Mouse (Mus musculus): Measurements from ENCODE around the gene Trp53i13. TPM values are rescaled to one million over a fixed set of nuclear protein-coding genes. Genes with fewer than 3 reads are reported as not detected.
"Not testable (repeated sequence)": the region's sequence is repeated elsewhere in the genome, so short reads cannot be mapped to it uniquely, and the experiment has no call there.

Trp53i13 gene
- polyA plus RNA-seq (2014; fragmentation: Nextera tagmentation; extraction: Ambion mirVana), result 11.7 and 12.0 TPM in 2 replicates

GRCm38 (mm10) chr11:77515637-77516552 is at the start of gene Trp53i13:
Gene Trp53i13, minus strand, starts transcription at chr11:77515980.
- 7% methylated on average over 39 of the region's 39 CpGs for WGBS
- Histone ChIP-seq H3K9ac (replicated peaks; ENCODE audit: low read length) (peak within 1 kb of the TSS; percentile 46), H3K4me3 (replicated peaks; ENCODE audit: low read depth, low read length) (peak within 1 kb of the TSS; percentile 58), H3K4me2 (ENCODE audit: low read length) (peak within 1 kb of the TSS; percentile 98), H3K27ac (replicated peaks; ENCODE audit: low read depth, low read length) (0 out of 2 replicates have a peak within 1 kb of the TSS, but pooled peaks have one; percentile 41), H3K4me1 (ENCODE audit: control insufficient read depth, insufficient read depth, low read length) (peaks cover 30% of the 10 kb centered on the region), H3K36me3 (ENCODE audit: control insufficient read depth, insufficient read depth, low read length) (no peaks in the 10 kb centered on the region), H3K9me3 (ENCODE audit: control insufficient read depth, low read length) (no peaks in the 10 kb centered on the region), H3K27me3 (ENCODE audit: control insufficient read depth, insufficient read depth, low read length) (peaks cover 36% of the 10 kb centered on the region)
- peak; percentile 15 for DNase-seq
- ATAC-seq (ENCODE audit: low FRiP score, low TSS enrichment), result no peak

GRCm38 (mm10) chr11:77545261-77545660 is 29.5 kb upstream of the Trp53i13 start:
- no peak overlapping the region for H3K4me3 ChIP-seq (replicated peaks; ENCODE audit: low read depth, low read length)
- no peak overlapping the region for H3K9ac ChIP-seq (replicated peaks; ENCODE audit: low read length)
- H3K9me3 ChIP-seq (ENCODE audit: control insufficient read depth, low read length), result no peaks in the 10 kb centered on the region
- no peak overlapping the region for H3K27ac ChIP-seq (replicated peaks; ENCODE audit: low read depth, low read length)
- H3K4me1 ChIP-seq (ENCODE audit: control insufficient read depth, insufficient read depth, low read length), result no peaks in the 10 kb centered on the region
- H3K36me3 ChIP-seq (ENCODE audit: control insufficient read depth, insufficient read depth, low read length), result peaks cover 86% of the 10 kb centered on the region
- H3K27me3 ChIP-seq (ENCODE audit: control insufficient read depth, insufficient read depth, low read length), result no peaks in the 10 kb centered on the region
- ATAC-seq (ENCODE audit: low FRiP score, low TSS enrichment) (no peak), DNase-seq (no peak)
- no peak overlapping the region for H3K4me2 ChIP-seq (ENCODE audit: low read length)
- WGBS, result 96% methylated on average over 7 of the region's 7 CpGs

GRCm38 (mm10) chr11:77532202-77532846 is 16.5 kb upstream of the Trp53i13 start:
- ATAC-seq (ENCODE audit: low FRiP score, low TSS enrichment) (no peak), DNase-seq (no peak)
- Histone ChIP-seq H3K27me3 (ENCODE audit: control insufficient read depth, insufficient read depth, low read length) (no peaks in the 10 kb centered on the region), H3K4me3 (replicated peaks; ENCODE audit: low read depth, low read length) (no peak overlapping the region), H3K4me1 (ENCODE audit: control insufficient read depth, insufficient read depth, low read length) (no peaks in the 10 kb centered on the region), H3K36me3 (ENCODE audit: control insufficient read depth, insufficient read depth, low read length) (peaks cover 22% of the 10 kb centered on the region), H3K27ac (replicated peaks; ENCODE audit: low read depth, low read length) (no peak overlapping the region), H3K9ac (replicated peaks; ENCODE audit: low read length) (no peak overlapping the region), H3K4me2 (ENCODE audit: low read length) (no peak overlapping the region), H3K9me3 (ENCODE audit: control insufficient read depth, low read length) (no peaks in the 10 kb centered on the region)
- 94% methylated on average over 4 of the region's 4 CpGs for WGBS

- no peak for ATAC-seq (ENCODE audit: low FRiP score, low TSS enrichment)
- 93% methylated on average over 2 of the region's 2 CpGs for WGBS
Measured at GRCm38 (mm10) chr11:77530862-77531261, 15.1 kb upstream of the Trp53i13 start.

GRCm38 (mm10) chr11:77529644-77530043 is 13.9 kb upstream of the Trp53i13 start:
- no peak overlapping the region for H3K4me3 ChIP-seq (replicated peaks; ENCODE audit: low read depth, low read length)
- H3K9ac ChIP-seq (replicated peaks; ENCODE audit: low read length), result no peak overlapping the region
- H3K27me3 ChIP-seq (ENCODE audit: control insufficient read depth, insufficient read depth, low read length), result no peaks in the 10 kb centered on the region
- H3K27ac ChIP-seq (replicated peaks; ENCODE audit: low read depth, low read length), result no peak overlapping the region
- 0 out of 2 replicates have a peak, but pooled peaks cover 5% of the 10 kb centered on the region for H3K36me3 ChIP-seq (ENCODE audit: control insufficient read depth, insufficient read depth, low read length)
- H3K4me2 ChIP-seq (ENCODE audit: low read length), result no peak overlapping the region
- 92% methylated on average over 3 of the region's 3 CpGs for WGBS
- H3K4me1 ChIP-seq (ENCODE audit: control insufficient read depth, insufficient read depth, low read length), result no peaks in the 10 kb centered on the region
- DNase-seq (no peak), ATAC-seq (ENCODE audit: low FRiP score, low TSS enrichment) (no peak)
- H3K9me3 ChIP-seq (ENCODE audit: control insufficient read depth, low read length), result no peaks in the 10 kb centered on the region

More at GRCm38 (mm10) chr11:77530862-77531261, 15.1 kb upstream of the Trp53i13 start:
- H3K4me3 ChIP-seq (replicated peaks; ENCODE audit: low read depth, low read length), result no peak overlapping the region
- H3K36me3 ChIP-seq (ENCODE audit: control insufficient read depth, insufficient read depth, low read length), result peaks cover 12% of the 10 kb centered on the region; the same call in 1 of the 2 replicates
- H3K9me3 ChIP-seq (ENCODE audit: control insufficient read depth, low read length), result no peaks in the 10 kb centered on the region
- H3K4me1 ChIP-seq (ENCODE audit: control insufficient read depth, insufficient read depth, low read length), result no peaks in the 10 kb centered on the region
- no peak overlapping the region for H3K9ac ChIP-seq (replicated peaks; ENCODE audit: low read length)
- DNase-seq, result no peak
- no peak overlapping the region for H3K27ac ChIP-seq (replicated peaks; ENCODE audit: low read depth, low read length)
- H3K27me3 ChIP-seq (ENCODE audit: control insufficient read depth, insufficient read depth, low read length), result no peaks in the 10 kb centered on the region
- H3K4me2 ChIP-seq (ENCODE audit: low read length), result no peak overlapping the region

GRCm38 (mm10) chr11:77528420-77528819 is 12.6 kb upstream of the Trp53i13 start:
- H3K27ac ChIP-seq (replicated peaks; ENCODE audit: low read depth, low read length); ATAC-seq (ENCODE audit: low FRiP score, low TSS enrichment); H3K27me3 ChIP-seq (ENCODE audit: control insufficient read depth, insufficient read depth, low read length); H3K36me3 ChIP-seq (ENCODE audit: control insufficient read depth, insufficient read depth, low read length); DNase-seq; H3K9me3 ChIP-seq (ENCODE audit: control insufficient read depth, low read length); H3K4me1 ChIP-seq (ENCODE audit: control insufficient read depth, insufficient read depth, low read length); H3K9ac ChIP-seq (replicated peaks; ENCODE audit: low read length); H3K4me2 ChIP-seq (ENCODE audit: low read length); H3K4me3 ChIP-seq (replicated peaks; ENCODE audit: low read depth, low read length): not testable (repeated sequence)
- WGBS, result 91% methylated on average over 3 of the region's 3 CpGs

GRCm38 (mm10) chr11:77525804-77526486 is 10.2 kb upstream of the Trp53i13 start:
- Histone ChIP-seq H3K36me3 (ENCODE audit: control insufficient read depth, insufficient read depth, low read length) (no peaks in the 10 kb centered on the region), H3K27me3 (ENCODE audit: control insufficient read depth, insufficient read depth, low read length) (no peaks in the 10 kb centered on the region), H3K4me3 (replicated peaks; ENCODE audit: low read depth, low read length) (no peak overlapping the region), H3K9ac (replicated peaks; ENCODE audit: low read length) (no peak overlapping the region), H3K27ac (replicated peaks; ENCODE audit: low read depth, low read length) (no peak overlapping the region), H3K9me3 (ENCODE audit: control insufficient read depth, low read length) (no peaks in the 10 kb centered on the region), H3K4me1 (ENCODE audit: control insufficient read depth, insufficient read depth, low read length) (no peaks in the 10 kb centered on the region), H3K4me2 (ENCODE audit: low read length) (no peak overlapping the region)
- ATAC-seq (ENCODE audit: low FRiP score, low TSS enrichment), result no peak
- 80% methylated on average over 3 of the region's 3 CpGs for WGBS
- no peak for DNase-seq

All from midbrain, embryonic 14.5 days (tissue).